Mouse (Mus musculus) C2C12 (cell line): ENCODE measurements around the gene Kat6b.

Source experiments
- CTCF ChIP-seq: IDR thresholded peaks from one replicate; pipeline ENCODE4 v1.5.1; 2011; ENCODE audit not compliant: control insufficient read depth, insufficient read depth, insufficient read length
- MYOG ChIP-seq: IDR thresholded peaks from one replicate; pipeline ENCODE4 v1.6.1; 2011; ENCODE audit not compliant: control insufficient read depth, insufficient read length; ENCODE audit errors: extremely low read depth

DNA sequence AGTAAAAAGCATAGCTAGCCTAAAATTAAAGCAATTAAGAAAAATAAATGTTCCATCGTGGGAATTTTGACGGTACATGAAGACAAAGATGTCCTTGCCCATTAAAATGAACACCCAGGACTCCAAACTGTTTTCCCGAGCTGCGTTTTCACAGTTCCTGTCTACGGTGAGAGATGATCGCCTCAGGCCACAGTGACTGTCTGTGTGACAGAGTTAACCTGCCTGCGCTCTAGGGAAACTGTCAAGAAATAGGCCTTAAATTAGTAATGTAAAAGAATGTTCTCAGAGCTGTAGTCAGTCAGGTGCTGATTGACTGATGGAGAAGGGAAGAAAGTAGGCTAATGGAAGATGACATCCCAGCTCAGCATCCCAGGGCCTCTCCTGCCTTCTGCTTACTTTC is 87.6 kb downstream of the Kat6b start:
- TF ChIP-seq MYOG (no peak), CTCF (no peak)
